Mouse (Mus musculus): ENCODE measurements around the gene Susd3. TPM values are rescaled to one million over a fixed set of nuclear protein-coding genes. Genes with fewer than 3 reads are reported as not detected.

Gene Susd3
- polyA plus RNA-seq, 1 experiment from 2014 or later, result 1.3 TPM

GRCm38 (mm10) chr13:49216808-49217561, 31.5 kb downstream of the Susd3 start:
- peaks cover 40% of the 10 kb centered on the region for H3K4me1 ChIP-seq (replicated peaks)
- no peak overlapping the region for H3K4me2 ChIP-seq
- WGBS, result 63% methylated on average over 9 of the region's 9 CpGs
- no peaks in the 10 kb centered on the region for H3K36me3 ChIP-seq
- H3K9ac ChIP-seq, result no peak overlapping the region
- no peaks in the 10 kb centered on the region for H3K9me3 ChIP-seq
- peaks cover 50% of the 10 kb centered on the region for H3K27me3 ChIP-seq
- H3K4me3 ChIP-seq, result no peak overlapping the region
- no peak for ATAC-seq (ENCODE audit: low FRiP score)
- H3K27ac ChIP-seq, result no peak overlapping the region

- Histone ChIP-seq H3K4me2 (peak overlapping the region; percentile 83), H3K36me3 (no peaks in the 10 kb centered on the region), H3K4me3 (peak overlapping the region; percentile 74), H3K4me1 (replicated peaks) (peaks cover 48% of the 10 kb centered on the region), H3K27ac (no peak overlapping the region), H3K9me3 (no peaks in the 10 kb centered on the region), H3K9ac (peak overlapping the region; percentile 82), H3K27me3 (peaks cover 50% of the 10 kb centered on the region)
- WGBS, result 1% methylated on average over 17 of the region's 17 CpGs
- peak; percentile 67 for ATAC-seq (ENCODE audit: low FRiP score)
Observed at GRCm38 (mm10) chr13:49216220-49216552, 32.3 kb downstream of the Susd3 start.

GRCm38 (mm10) chr13:49215504-49216219, 32.8 kb downstream of the Susd3 start, which contains the start of gene Card19:
Gene Card19, minus strand, starts transcription at chr13:49216037.
- Histone ChIP-seq H3K36me3 (no peaks in the 10 kb centered on the region), H3K9me3 (no peaks in the 10 kb centered on the region), H3K9ac (peak within 1 kb of the TSS; percentile 82), H3K27me3 (peaks cover 50% of the 10 kb centered on the region), H3K4me3 (peak within 1 kb of the TSS; percentile 74), H3K27ac (peak within 1 kb of the TSS; percentile 48; the same call in 1 of the 2 replicates), H3K4me1 (replicated peaks) (peaks cover 49% of the 10 kb centered on the region), H3K4me2 (peak within 1 kb of the TSS; percentile 83)
- peak; percentile 84 for ATAC-seq (ENCODE audit: low FRiP score)
- under 1% methylated on average over 77 of the region's 78 CpGs for WGBS

- peak overlapping the region; percentile 83 for H3K4me2 ChIP-seq
- H3K27me3 ChIP-seq, result peaks cover 46% of the 10 kb centered on the region
- H3K27ac ChIP-seq, result peak overlapping the region; percentile 48; the same call in 1 of the 2 replicates
- no peaks in the 10 kb centered on the region for H3K36me3 ChIP-seq
- no peaks in the 10 kb centered on the region for H3K9me3 ChIP-seq
- 12% methylated on average over 5 of the region's 5 CpGs for WGBS
- H3K4me1 ChIP-seq (replicated peaks), result peaks cover 49% of the 10 kb centered on the region
- peak overlapping the region; percentile 82 for H3K9ac ChIP-seq
- ATAC-seq (ENCODE audit: low FRiP score), result no peak; the same call in 1 of the 2 replicates
- peak overlapping the region; percentile 74 for H3K4me3 ChIP-seq
Observed at GRCm38 (mm10) chr13:49215128-49215503, 33.4 kb downstream of the Susd3 start.

GRCm38 (mm10) chr13:49214454-49214853, 34.1 kb downstream of the Susd3 start:
- H3K27me3 ChIP-seq, result peaks cover 46% of the 10 kb centered on the region
- WGBS, result 65% methylated on average over 3 of the region's 3 CpGs
- H3K27ac ChIP-seq, result 0 out of 2 replicates have a peak overlapping the region, but pooled peaks have one; percentile 40
- no peak overlapping the region; the same call in 1 of the 2 replicates for H3K4me3 ChIP-seq
- no peak for ATAC-seq (ENCODE audit: low FRiP score)
- peak overlapping the region; percentile 83 for H3K4me2 ChIP-seq
- no peaks in the 10 kb centered on the region for H3K9me3 ChIP-seq
- peaks cover 49% of the 10 kb centered on the region for H3K4me1 ChIP-seq (replicated peaks)
- no peaks in the 10 kb centered on the region for H3K36me3 ChIP-seq
- H3K9ac ChIP-seq, result peak overlapping the region; percentile 82

GRCm38 (mm10) chr13:49213531-49213932, 35.0 kb downstream of the Susd3 start:
- H3K36me3 ChIP-seq, result no peaks in the 10 kb centered on the region
- no peak overlapping the region for H3K4me3 ChIP-seq
- WGBS, result 63% methylated on average over 4 of the region's 4 CpGs
- no peak overlapping the region for H3K9ac ChIP-seq
- peaks cover 49% of the 10 kb centered on the region for H3K4me1 ChIP-seq (replicated peaks)
- peaks cover 45% of the 10 kb centered on the region for H3K27me3 ChIP-seq
- peak overlapping the region; percentile 10; the same call in 1 of the 2 replicates for H3K27ac ChIP-seq
- no peaks in the 10 kb centered on the region for H3K9me3 ChIP-seq
- H3K4me2 ChIP-seq, result no peak overlapping the region
- no peak for ATAC-seq (ENCODE audit: low FRiP score)

GRCm38 (mm10) chr13:49212711-49213500, 35.6 kb downstream of the Susd3 start:
- H3K4me1 ChIP-seq (replicated peaks), result peaks cover 49% of the 10 kb centered on the region
- no peaks in the 10 kb centered on the region for H3K9me3 ChIP-seq
- no peak for ATAC-seq (ENCODE audit: low FRiP score)
- H3K4me3 ChIP-seq, result no peak overlapping the region
- no peak overlapping the region for H3K9ac ChIP-seq
- H3K27me3 ChIP-seq, result peaks cover 44% of the 10 kb centered on the region
- H3K36me3 ChIP-seq, result no peaks in the 10 kb centered on the region
- no peak overlapping the region for H3K4me2 ChIP-seq
- 88% methylated on average over 4 of the region's 4 CpGs for WGBS
- H3K27ac ChIP-seq, result peak overlapping the region; percentile 10; the same call in 1 of the 2 replicates

GRCm38 (mm10) chr13:49209306-49209705, 39.2 kb downstream of the Susd3 start:
- H3K9me3 ChIP-seq, result no peaks in the 10 kb centered on the region
- no peak overlapping the region for H3K4me2 ChIP-seq
- 66% methylated on average over 7 of the region's 7 CpGs for whole genome bisulfite sequencing
- H3K36me3 ChIP-seq, result no peaks in the 10 kb centered on the region
- no peak overlapping the region for H3K9ac ChIP-seq
- H3K27ac ChIP-seq, result no peak overlapping the region
- H3K4me3 ChIP-seq, result no peak overlapping the region
- peaks cover 25% of the 10 kb centered on the region; the same call in 1 of the 2 replicates for H3K27me3 ChIP-seq
- ATAC-seq (ENCODE audit: low FRiP score), result no peak
- peaks cover 33% of the 10 kb centered on the region for H3K4me1 ChIP-seq (replicated peaks)

GRCm38 (mm10) chr13:49206341-49206740, 42.2 kb downstream of the Susd3 start:
- no peak overlapping the region for H3K4me2 ChIP-seq
- H3K9me3 ChIP-seq, result no peaks in the 10 kb centered on the region
- ATAC-seq (ENCODE audit: low FRiP score), result no peak
- H3K4me3 ChIP-seq, result no peak overlapping the region
- 0 out of 2 replicates have a peak, but pooled peaks cover 22% of the 10 kb centered on the region for H3K27me3 ChIP-seq
- WGBS, result 96% methylated on average over 2 of the region's 2 CpGs
- no peak overlapping the region for H3K27ac ChIP-seq
- no peaks in the 10 kb centered on the region for H3K36me3 ChIP-seq
- H3K4me1 ChIP-seq (replicated peaks), result peaks cover 9% of the 10 kb centered on the region; the same call in 1 of the 2 replicates
- H3K9ac ChIP-seq, result no peak overlapping the region

GRCm38 (mm10) chr13:49205381-49205998, 43.0 kb downstream of the Susd3 start:
- no peak overlapping the region for H3K27ac ChIP-seq
- peak; percentile 62 for ATAC-seq (ENCODE audit: low FRiP score)
- H3K4me1 ChIP-seq (replicated peaks), result 0 out of 2 replicates have a peak, but pooled peaks cover 5% of the 10 kb centered on the region
- no peak overlapping the region for H3K4me2 ChIP-seq
- 36% methylated on average over 13 of the region's 13 CpGs for WGBS
- no peak overlapping the region for H3K4me3 ChIP-seq
- no peaks in the 10 kb centered on the region for H3K36me3 ChIP-seq
- peaks cover 22% of the 10 kb centered on the region; the same call in 1 of the 2 replicates for H3K27me3 ChIP-seq
- no peak overlapping the region for H3K9ac ChIP-seq
- H3K9me3 ChIP-seq, result no peaks in the 10 kb centered on the region

- WGBS, result 92% methylated on average over 7 of the region's 7 CpGs
- H3K36me3 ChIP-seq, result no peaks in the 10 kb centered on the region
- H3K4me2 ChIP-seq, result no peak overlapping the region
- H3K27me3 ChIP-seq, result peaks cover 15% of the 10 kb centered on the region; the same call in 1 of the 2 replicates
- H3K9me3 ChIP-seq, result no peaks in the 10 kb centered on the region
- H3K27ac ChIP-seq, result no peak overlapping the region
- ATAC-seq (ENCODE audit: low FRiP score), result no peak
- H3K9ac ChIP-seq, result no peak overlapping the region
- H3K4me3 ChIP-seq, result no peak overlapping the region
- 0 out of 2 replicates have a peak, but pooled peaks cover 5% of the 10 kb centered on the region for H3K4me1 ChIP-seq (replicated peaks)
Observed at GRCm38 (mm10) chr13:49202556-49202955, 46.0 kb downstream of the Susd3 start.

Measured in hindbrain, embryonic 13.5 days (tissue).